Mouse (Mus musculus) MEL (cell line): ENCODE data around the gene Unc45b.

ENCODE experiments used
- CHD2 ChIP-seq: IDR thresholded peaks from 2 replicates; pipeline ENCODE4 v1.6.1; 2011; ENCODE audit warnings: low read length, improper control_type of control experiment
- CTCF ChIP-seq, 3 experiments: IDR thresholded peaks in 2 of 3; conservative IDR thresholded peaks in 1 of 3; 2 replicates each; pipeline ENCODE4 v1.5.1; 2011 to 2012; ENCODE audit warnings: low read length in 3 of 3, low read depth in 2 of 3, mild to moderate bottlenecking in 2 of 3, improper control_type of control experiment in 1 of 3, inconsistent platforms in 1 of 3, mixed read lengths in 1 of 3, moderate library complexity in 1 of 3; ENCODE audit not compliant: control insufficient read depth in 1 of 3, insufficient read depth in 1 of 3, poor library complexity in 1 of 3, severe bottlenecking in 1 of 3
- EP300 ChIP-seq, 2 experiments: IDR thresholded peaks; 2 replicates each; pipeline ENCODE4 v1.6.1; 2011; ENCODE audit warnings: improper control_type of control experiment in 2 of 2, low read length in 2 of 2, low read depth in 1 of 2, mild to moderate bottlenecking in 1 of 2
- GATA1 ChIP-seq: IDR thresholded peaks from 2 replicates; pipeline ENCODE4 v1.6.1; 2011; ENCODE audit warnings: low read depth, low read length, improper control_type of control experiment
- POLR2A ChIP-seq, 2 experiments: IDR thresholded peaks; 2 replicates each; pipeline ENCODE4 v1.6.1; 2011 to 2012; ENCODE audit warnings: low read length in 2 of 2, mild to moderate bottlenecking in 2 of 2, control low read depth in 1 of 2, improper control_type of control experiment in 1 of 2, low read depth in 1 of 2, moderate library complexity in 1 of 2; ENCODE audit not compliant: control insufficient read depth in 1 of 2, insufficient read depth in 1 of 2, poor library complexity in 1 of 2
- TCF12 ChIP-seq: IDR thresholded peaks from 2 replicates; pipeline ENCODE4 v1.6.1; 2014; ENCODE audit warnings: low read depth, mild to moderate bottlenecking, inconsistent platforms, low read length, improper control_type of control experiment, moderate library complexity

GRCm38 (mm10) chr11:82866850-82867564 lies 43.3 kb upstream of the Unc45b start:
- peak; percentile 63 to 68 for TF ChIP-seq EP300 (IDR thresholded peaks at IDR 0.05; ENCODE audit: low read depth in 1 of 2, low read length in 2 of 2)
- peak; percentile 58 for TF ChIP-seq GATA1
- TF ChIP-seq POLR2A (IDR thresholded peaks at IDR 0.05; ENCODE audit: control insufficient read depth in 1 of 2, insufficient read depth in 1 of 2, low read depth in 1 of 2, low read length in 2 of 2, poor library complexity in 1 of 2), result no peak
- 0 out of 2 replicates have a peak, but pooled peaks have one; percentile 19 for TF ChIP-seq TCF12
- no peak for TF ChIP-seq CTCF (IDR thresholded peaks at IDR 0.05 in 2 of 3, conservative IDR thresholded peaks at IDR 0.05 in 1 of 3; ENCODE audit: control insufficient read depth in 1 of 3, insufficient read depth in 1 of 3, low read depth in 2 of 3, low read length in 3 of 3, poor library complexity in 1 of 3, severe bottlenecking in 1 of 3)
- no peak for TF ChIP-seq CHD2
